Mouse (Mus musculus) forebrain, embryonic 11.5 days (tissue): ENCODE data around the gene Bcl7c. TPM values are rescaled to one million over a fixed set of nuclear protein-coding genes. Genes with fewer than 3 reads are reported as not detected.
"Not testable (repeated sequence)": the region's sequence is repeated elsewhere in the genome, so short reads cannot be mapped to it uniquely, and the experiment has no call there.

Source experiments
- ATAC-seq: fragments of 200-750 bp; cut with Nextera tagmentation; replicated peaks from 2 replicates; pipeline ENCODE4 v1.8.0; 2017; ENCODE audit warnings: moderate TSS enrichment; ENCODE audit not compliant: low FRiP score
- DNase-seq: peaks from one replicate; pipeline ENCODE4 v3.0.0-alpha.2; 2017; ENCODE audit warnings: low spot score
- H3K27ac ChIP-seq: fragments of 300-500 bp; sonication (generic); 2 replicates; pipeline ENCODE4 v1.5.1; 2014; ENCODE audit warnings: low read depth, low read length
- H3K27me3 ChIP-seq: fragments of 300-500 bp; sonication (generic); 2 replicates; pipeline ENCODE4 v1.6.1; 2014; ENCODE audit warnings: mild to moderate bottlenecking, low read length, mixed read lengths; ENCODE audit not compliant: control insufficient read depth, insufficient read depth
- H3K36me3 ChIP-seq: fragments of 300-500 bp; sonication (generic); 2 replicates; pipeline ENCODE4 v1.6.1; 2014; ENCODE audit warnings: mild to moderate bottlenecking, low read length, moderate library complexity, mixed read lengths; ENCODE audit not compliant: control insufficient read depth, insufficient read depth
- H3K4me1 ChIP-seq: fragments of 300-500 bp; sonication (generic); replicated peaks from 2 replicates; pipeline ENCODE4 v1.6.1; 2014; ENCODE audit warnings: low read length, mixed read lengths; ENCODE audit not compliant: control insufficient read depth, insufficient read depth
- H3K4me2 ChIP-seq: fragments of 300-500 bp; sonication (generic); 2 replicates; pipeline ENCODE4 v1.6.1; 2014; ENCODE audit warnings: low read depth, mild to moderate bottlenecking, low read length, moderate library complexity, mixed read lengths; ENCODE audit not compliant: severe bottlenecking
- H3K4me3 ChIP-seq: fragments of 300-500 bp; sonication (generic); 2 replicates; pipeline ENCODE4 v1.5.1; 2014; ENCODE audit warnings: low read depth, low read length
- H3K9ac ChIP-seq: fragments of 300-500 bp; sonication (generic); 2 replicates; pipeline ENCODE4 v1.6.1; 2014; ENCODE audit warnings: low read length
- H3K9me3 ChIP-seq: fragments of 300-500 bp; sonication (generic); 2 replicates; pipeline ENCODE4 v1.6.1; 2016; ENCODE audit warnings: low read length, mixed read lengths; ENCODE audit not compliant: control insufficient read depth
- WGBS: fragments of 180-500 bp; shearing (Covaris S2); extraction: QIAGEN DNeasy Blood & Tissue Kit; methylation state at CpG from one replicate; pipeline ENCODE4 v1.1.7; 2014; 5-methylcytosine and 5-hydroxymethylcytosine counted together
- polyA plus RNA-seq: library from polyadenylated mRNA; unstranded; fragments of >200 nt; fragmentation: Nextera tagmentation; extraction: Ambion mirVana; gene quantifications from 2 replicates; pipeline ENCODE4 v1.2.1, GENCODE M21; 2014

Gene Bcl7c
- polyA plus RNA-seq, 1 experiment from 2014 or later, result 59.5 TPM

- DNase-seq, result no peak
- H3K9ac ChIP-seq, result no peak overlapping the region
- ATAC-seq, result no peak
- no peaks in the 10 kb centered on the region for H3K36me3 ChIP-seq
- H3K4me1 ChIP-seq, result no peaks in the 10 kb centered on the region
- no peak overlapping the region for H3K27ac ChIP-seq
- no peaks in the 10 kb centered on the region for H3K9me3 ChIP-seq
- no peak overlapping the region for H3K4me2 ChIP-seq
- H3K27me3 ChIP-seq, result no peaks in the 10 kb centered on the region
- no peak overlapping the region for H3K4me3 ChIP-seq
- 88% methylated on average over 5 of the region's 6 CpGs for WGBS
These were observed 59.5 kb downstream of the Bcl7c start for GRCm38 (mm10) chr7:127649206-127649605.

DNA sequence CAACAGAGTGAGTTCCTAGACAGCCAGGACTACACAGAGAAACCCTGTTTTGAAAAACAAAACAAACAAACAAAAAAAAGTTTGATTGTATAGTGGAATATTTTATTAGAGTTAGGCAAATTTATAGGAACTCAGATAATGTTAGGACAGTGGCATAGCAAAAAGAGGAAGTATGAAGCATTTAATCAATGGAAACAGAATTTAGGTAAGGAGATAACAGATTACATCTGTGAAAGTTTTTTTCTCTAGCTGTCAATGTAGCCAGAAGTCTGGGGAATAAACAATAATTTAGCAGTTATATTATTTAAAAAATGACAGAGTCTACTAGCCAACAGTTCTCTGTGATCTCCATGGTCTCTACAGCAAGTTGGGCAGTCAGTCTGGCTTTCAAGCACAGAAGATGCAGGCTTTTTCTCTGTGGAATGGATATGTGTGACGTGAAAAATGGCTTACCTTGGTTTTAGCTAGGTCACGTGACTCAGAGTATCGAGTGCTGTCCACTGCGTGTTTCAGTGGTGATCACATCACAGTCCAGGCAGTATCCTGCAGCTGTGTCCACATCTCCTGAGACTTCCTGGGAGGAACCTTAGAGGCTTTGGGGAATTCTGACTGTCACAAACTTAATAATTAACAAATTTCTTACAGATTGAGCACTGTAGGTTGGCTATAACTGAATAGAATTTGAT lies 60.1 kb downstream of the Bcl7c start:
- no peak for ATAC-seq
- no peaks in the 10 kb centered on the region for H3K36me3 ChIP-seq
- no peak overlapping the region for H3K4me2 ChIP-seq
- no peak overlapping the region for H3K27ac ChIP-seq
- no peaks in the 10 kb centered on the region for H3K27me3 ChIP-seq
- H3K9me3 ChIP-seq, result no peaks in the 10 kb centered on the region
- H3K4me1 ChIP-seq, result no peaks in the 10 kb centered on the region
- no peak overlapping the region for H3K9ac ChIP-seq
- 88% methylated on average over 4 of the region's 4 CpGs for WGBS
- no peak overlapping the region for H3K4me3 ChIP-seq
- DNase-seq, result no peak

DNA sequence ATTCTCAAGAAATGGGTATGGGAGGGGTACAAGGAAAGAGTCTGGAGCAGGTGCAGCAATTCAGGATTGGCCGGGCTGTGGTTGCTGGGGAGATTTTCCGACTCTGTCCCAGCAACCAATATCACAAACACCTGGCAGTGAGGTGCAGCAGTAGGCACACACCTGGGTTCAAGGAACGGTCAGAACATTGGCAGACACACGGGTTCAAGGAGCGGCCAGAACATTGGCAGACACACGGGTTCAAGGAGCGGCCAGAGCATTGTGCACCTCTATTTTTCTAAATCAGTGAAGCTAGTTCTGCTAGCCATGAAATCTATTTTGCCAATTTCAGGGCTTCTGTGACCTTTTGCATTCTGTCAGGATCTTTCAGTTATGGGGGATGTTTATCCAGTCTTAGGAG lies 61.2 kb downstream of the Bcl7c start:
- H3K9me3 ChIP-seq, H3K27ac ChIP-seq, DNase-seq, ATAC-seq, H3K4me3 ChIP-seq, H3K36me3 ChIP-seq, H3K9ac ChIP-seq, H3K4me2 ChIP-seq, H3K4me1 ChIP-seq, H3K27me3 ChIP-seq: not testable (repeated sequence)
- 84% methylated on average over 7 of the region's 7 CpGs for WGBS

GRCm38 (mm10) chr7:127646363-127646762 lies 62.4 kb downstream of the Bcl7c start:
- ATAC-seq, result no peak
- Histone ChIP-seq H3K9ac (no peak overlapping the region), H3K9me3 (no peaks in the 10 kb centered on the region), H3K36me3 (no peaks in the 10 kb centered on the region), H3K4me1 (no peaks in the 10 kb centered on the region), H3K4me3 (no peak overlapping the region), H3K4me2 (no peak overlapping the region), H3K27ac (no peak overlapping the region), H3K27me3 (no peaks in the 10 kb centered on the region)
- WGBS, result 88% methylated on average over 4 of the region's 4 CpGs
- DNase-seq, result no peak

DNA sequence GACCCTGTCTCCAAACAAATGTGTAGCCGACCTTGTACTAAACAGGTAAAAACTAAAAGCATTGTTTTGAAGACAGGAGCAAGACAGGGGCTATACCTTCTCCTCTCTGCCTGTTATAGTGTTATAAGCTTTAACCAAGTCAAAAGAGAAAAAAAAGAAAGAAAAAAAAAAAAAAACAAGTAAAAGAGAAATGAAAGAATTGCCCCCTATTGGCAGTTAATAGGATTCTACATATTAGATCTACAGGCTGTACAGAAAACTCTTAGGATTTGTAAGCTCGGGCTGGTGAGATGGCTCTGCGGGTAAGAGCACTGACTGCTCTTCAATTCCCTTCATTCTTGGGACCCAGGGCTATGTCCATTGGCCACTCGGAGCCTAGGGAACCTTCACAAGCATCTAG lies 66.5 kb downstream of the Bcl7c start:
- no peak overlapping the region for H3K4me3 ChIP-seq
- 69% methylated on average over 4 of the region's 4 CpGs for WGBS
- H3K9ac ChIP-seq, result no peak overlapping the region
- no peak for DNase-seq
- H3K4me2 ChIP-seq, result no peak overlapping the region
- no peaks in the 10 kb centered on the region for H3K9me3 ChIP-seq
- no peaks in the 10 kb centered on the region for H3K36me3 ChIP-seq
- no peak for ATAC-seq
- no peak overlapping the region for H3K27ac ChIP-seq
- H3K27me3 ChIP-seq, result no peaks in the 10 kb centered on the region
- H3K4me1 ChIP-seq, result no peaks in the 10 kb centered on the region

DNA sequence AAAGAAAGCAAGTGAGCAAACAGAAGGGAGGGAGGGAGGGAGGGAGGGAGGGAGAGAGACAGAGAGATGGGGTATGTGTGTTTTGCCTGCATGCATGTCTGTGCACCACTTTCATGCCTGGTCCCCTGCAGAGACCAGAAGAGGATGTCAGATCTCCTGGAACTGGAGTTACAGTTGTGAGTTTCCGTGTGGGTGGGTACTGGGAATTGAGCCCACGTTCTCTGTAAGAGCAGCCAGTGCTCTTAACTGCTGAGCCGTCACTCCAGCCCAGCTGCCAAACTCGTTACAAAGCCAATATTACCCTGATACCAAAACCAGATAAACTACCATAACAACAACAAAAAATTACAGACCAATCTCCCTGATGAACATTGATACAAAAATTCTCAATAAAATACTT lies 67.5 kb downstream of the Bcl7c start:
- Histone ChIP-seq H3K9ac (no peak overlapping the region), H3K9me3 (no peaks in the 10 kb centered on the region), H3K27me3 (no peaks in the 10 kb centered on the region), H3K4me2 (no peak overlapping the region), H3K27ac (no peak overlapping the region), H3K36me3 (no peaks in the 10 kb centered on the region), H3K4me3 (no peak overlapping the region), H3K4me1 (no peaks in the 10 kb centered on the region)
- ATAC-seq, result no peak
- 65% methylated on average over 4 of the region's 4 CpGs for WGBS
- no peak for DNase-seq

DNA sequence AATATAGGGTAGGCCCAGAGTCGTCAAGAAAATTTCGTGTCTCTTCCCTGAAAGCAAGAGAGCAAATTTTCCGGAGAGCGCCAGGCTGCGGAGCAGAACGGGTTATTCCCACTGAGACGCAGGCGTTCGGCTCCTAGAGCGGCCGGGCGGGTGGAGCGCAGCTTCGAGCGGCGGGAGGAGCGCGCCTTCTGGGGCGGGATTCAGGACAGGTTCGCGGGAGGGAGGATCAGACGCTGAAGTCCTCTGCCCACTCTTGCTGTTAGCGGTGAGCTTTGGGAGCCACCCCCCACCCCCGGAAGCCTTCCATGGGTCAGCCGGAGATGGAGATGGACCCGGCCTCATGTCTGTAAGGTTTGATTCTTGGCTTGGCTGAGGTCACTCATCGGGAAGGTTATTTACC lies 71.8 kb downstream of the Bcl7c start:
- H3K9me3 ChIP-seq, result no peaks in the 10 kb centered on the region
- peak overlapping the region; percentile 74 for H3K4me2 ChIP-seq
- peak; percentile 87 for DNase-seq
- no peaks in the 10 kb centered on the region for H3K4me1 ChIP-seq
- WGBS, result under 1% methylated on average over 27 of the region's 27 CpGs
- H3K9ac ChIP-seq, result peak overlapping the region; percentile 72
- ATAC-seq, result peak; percentile 56; the same call in 1 of the 2 replicates
- H3K36me3 ChIP-seq, result no peaks in the 10 kb centered on the region
- no peaks in the 10 kb centered on the region for H3K27me3 ChIP-seq
- no peak overlapping the region for H3K27ac ChIP-seq
- H3K4me3 ChIP-seq, result peak overlapping the region; percentile 43

- ATAC-seq (no peak), DNase-seq (no peak)
- Histone ChIP-seq H3K36me3 (no peaks in the 10 kb centered on the region), H3K9ac (no peak overlapping the region), H3K4me2 (no peak overlapping the region), H3K9me3 (no peaks in the 10 kb centered on the region), H3K4me3 (no peak overlapping the region), H3K27ac (no peak overlapping the region), H3K27me3 (no peaks in the 10 kb centered on the region), H3K4me1 (no peaks in the 10 kb centered on the region)
- 63% methylated on average over 4 of the region's 4 CpGs for WGBS
These were observed 77.3 kb downstream of the Bcl7c start for GRCm38 (mm10) chr7:127631416-127631815.

- Histone ChIP-seq H3K9me3 (no peaks in the 10 kb centered on the region), H3K36me3 (no peaks in the 10 kb centered on the region), H3K27me3 (no peaks in the 10 kb centered on the region), H3K4me1 (no peaks in the 10 kb centered on the region), H3K9ac (no peak overlapping the region), H3K4me2 (no peak overlapping the region), H3K4me3 (no peak overlapping the region), H3K27ac (no peak overlapping the region)
- 89% methylated on average over 5 of the region's 5 CpGs for WGBS
- DNase-seq (no peak), ATAC-seq (no peak)
These were observed 80.1 kb downstream of the Bcl7c start for GRCm38 (mm10) chr7:127628646-127629045.
